9 mouse cellular contexts compared by ENCODE assay signal in genomic region chr7:30908277-30908991, GRCm38 (mm10). TPM values are rescaled to one million over a fixed set of nuclear protein-coding genes. Genes with fewer than 3 reads are reported as not detected.
DNase-seq lines count a peak whose midpoint lies in the region; ATAC-seq and TF ChIP-seq lines count a peak whose summit lies in the region.
"Had no signal": no experiment of that assay in that cellular context is flagged by ENCODE, and none has a peak within 500 bp of the region (broad histone marks: within the 10 kb centered on the region; RNA-seq: fewer than 3 reads in every experiment).

No protein-coding gene starts in this region.

- no peak for TF ChIP-seq POLR2A in bone marrow macrophage, adult 2 months (IDR thresholded peaks at IDR 0.05; ENCODE audit: borderline replicate concordance, low read depth, low read length)

- no peaks in the 10 kb centered on the region for H3K9me3 ChIP-seq in hindbrain, embryonic 13.5 days

- DNase-seq in 416B (ENCODE audit: low read depth), result peak; percentile 67
- DNase-seq in lung, adult 18-20 months, result peak; percentile 57 to 68
- peak; percentile 53 for DNase-seq in retina, postnatal 1 day
- no peak for DNase-seq in spleen, postnatal 4 days (ENCODE audit: low spot score in 2 of 2)
- DNase-seq in thymus, adult 18-20 months, result no peak

- 3% methylated on average over 25 of the region's 26 CpGs for WGBS in hindbrain, embryonic 13.5 days

- peaks cover 13% of the 10 kb centered on the region; the same call in 1 of the 2 replicates for H3K27me3 ChIP-seq in hindbrain, embryonic 13.5 days

- no peaks in the 10 kb centered on the region for H3K36me3 ChIP-seq in hindbrain, embryonic 13.5 days

- no peak overlapping the region for H3K27ac ChIP-seq in bone marrow macrophage, adult 2 months (ENCODE audit: insufficient read depth, low read depth, low read length)
- no peak overlapping the region for H3K27ac ChIP-seq in hindbrain, embryonic 13.5 days

- ATAC-seq in hindbrain, embryonic 13.5 days (ENCODE audit: low FRiP score), result peak; percentile 59; the same call in 1 of the 2 replicates
- ATAC-seq in CD4-positive, CD25-positive, alpha-beta regulatory T cell, adult 4 months, result no peak

- H3K9ac ChIP-seq in hindbrain, embryonic 13.5 days, result peak overlapping the region; percentile 61

- H3K4me2 ChIP-seq in hindbrain, embryonic 13.5 days, result peak overlapping the region; percentile 60

- no peak for TF ChIP-seq CTCF in bone marrow macrophage, adult 2 months (IDR thresholded peaks at IDR 0.05; ENCODE audit: low read depth, low read length)

- peaks cover 5% of the 10 kb centered on the region for H3K4me1 ChIP-seq in bone marrow macrophage, adult 2 months (ENCODE audit: control insufficient read depth, insufficient read depth, low read length)
- H3K4me1 ChIP-seq in hindbrain, embryonic 13.5 days (replicated peaks), result peaks cover 10% of the 10 kb centered on the region

- H3K4me3 ChIP-seq in bone marrow macrophage, adult 2 months (ENCODE audit: insufficient read depth, low read length), result peak overlapping the region; percentile 50
- peak overlapping the region; percentile 30 for H3K4me3 ChIP-seq in hindbrain, embryonic 13.5 days

RNA-seq across cellular contexts. Expression of gene Mag, which starts 6.2 kb away (rescaled TPM):
- polyA plus RNA-seq in bone marrow macrophage, adult 2 months (2012; ENCODE audit: insufficient read depth, insufficient read length, missing spikeins), result 2.5 and 3.7 TPM in 2 replicates
- 1.7 and 1.9 TPM in 2 replicates for polyA plus RNA-seq in hindbrain, embryonic 13.5 days (2015; fragmentation: Nextera tagmentation; extraction: Ambion mirVana)
- not detected for polyA plus RNA-seq in CD4-positive, CD25-positive, alpha-beta regulatory T cell, adult 4 months (2017; shearing (Covaris generic))

RNA-seq across cellular contexts. Expression of gene Hamp2, which starts 16.0 kb away (rescaled TPM):
- polyA plus RNA-seq in bone marrow macrophage, adult 2 months (2012; ENCODE audit: insufficient read depth, insufficient read length, missing spikeins), result not detected in 2 replicates
- not detected in 2 replicates for polyA plus RNA-seq in hindbrain, embryonic 13.5 days (2015; fragmentation: Nextera tagmentation; extraction: Ambion mirVana)
- not detected for polyA plus RNA-seq in CD4-positive, CD25-positive, alpha-beta regulatory T cell, adult 4 months (2017; shearing (Covaris generic))

RNA-seq across cellular contexts. Expression of gene Cd22, which starts 28.3 kb away (rescaled TPM):
- 6.8 and 8.0 TPM in 2 replicates for polyA plus RNA-seq in bone marrow macrophage, adult 2 months (2012; ENCODE audit: insufficient read depth, insufficient read length, missing spikeins)
- not detected in 2 replicates for polyA plus RNA-seq in hindbrain, embryonic 13.5 days (2015; fragmentation: Nextera tagmentation; extraction: Ambion mirVana)
- 10 to 100 TPM in 1 of 2 experiments, 1 to 10 TPM in 1; 4.2 to 20.3 TPM for polyA plus RNA-seq in CD4-positive, CD25-positive, alpha-beta regulatory T cell, adult 4 months (2017; shearing (Covaris generic))

RNA-seq across cellular contexts. Expression of gene Hamp, which starts 35.4 kb away (rescaled TPM):
- polyA plus RNA-seq in bone marrow macrophage, adult 2 months (2012; ENCODE audit: insufficient read depth, insufficient read length, missing spikeins), result not detected in 2 replicates
- polyA plus RNA-seq in hindbrain, embryonic 13.5 days (2015; fragmentation: Nextera tagmentation; extraction: Ambion mirVana), result not detected in 2 replicates
- polyA plus RNA-seq in CD4-positive, CD25-positive, alpha-beta regulatory T cell, adult 4 months (2017; shearing (Covaris generic)), result not detected
- polyA plus RNA-seq: spleen, adult 2 months had no signal

RNA-seq across cellular contexts. Expression of gene Ffar1, which starts 47.1 kb away (rescaled TPM):
- not detected in 2 replicates for polyA plus RNA-seq in bone marrow macrophage, adult 2 months (2012; ENCODE audit: insufficient read depth, insufficient read length, missing spikeins)
- not detected in 2 replicates for polyA plus RNA-seq in hindbrain, embryonic 13.5 days (2015; fragmentation: Nextera tagmentation; extraction: Ambion mirVana)
- under 1 TPM in 1 of 2 experiments, not detected in 1; 0.14 TPM for polyA plus RNA-seq in CD4-positive, CD25-positive, alpha-beta regulatory T cell, adult 4 months (2017; shearing (Covaris generic))

Comparison
In these comparisons a context has a peak if more than half of its experiments do, and no peak if none do; other contexts are left out.
1. DNase-seq: peak in 416B (single experiment), lung, adult 18-20 months (2 of 2) and retina, postnatal 1 day (single experiment); none in spleen, postnatal 4 days (0 of 2) and thymus, adult 18-20 months (0 of 2).